Mouse (Mus musculus) MEL (cell line): ENCODE measurements around the gene Fhdc1. TPM values are rescaled to one million over a fixed set of nuclear protein-coding genes. Genes with fewer than 3 reads are reported as not detected.

Source experiments
- DNase-seq: peaks from one replicate; pipeline ENCODE4 v3.0.0; 2011; ENCODE audit warnings: low read depth, low spot score
- H3K27ac ChIP-seq: 2 replicates; pipeline ENCODE4 v1.5.1; 2012; ENCODE audit warnings: low read depth, mild to moderate bottlenecking, control low read depth, low read length, moderate library complexity; ENCODE audit not compliant: control insufficient read depth
- H3K27me3 ChIP-seq, 2 experiments: fragments of 150-350 bp in 1 of 2; sonication (generic) in 1 of 2; 2 replicates each; pipeline ENCODE4 v1.6.1; 2012; ENCODE audit warnings: low read length in 2 of 2, mild to moderate bottlenecking in 2 of 2, improper control_type of control experiment in 1 of 2, moderate library complexity in 1 of 2; ENCODE audit not compliant: insufficient read depth in 2 of 2, control insufficient read depth in 1 of 2
- H3K36me3 ChIP-seq, 2 experiments: 2 replicates each; pipeline ENCODE4 v1.6.1; 2012 to 2014; ENCODE audit warnings: low read length in 2 of 2, improper control_type of control experiment in 1 of 2, inconsistent platforms in 1 of 2, mild to moderate bottlenecking in 1 of 2; ENCODE audit not compliant: insufficient read depth in 2 of 2, control insufficient read depth in 1 of 2
- H3K4me1 ChIP-seq, 2 experiments: fragments of 150-350 bp in 1 of 2; sonication (generic) in 1 of 2; 2 replicates each; pipeline ENCODE4 v1.6.1; 2012; ENCODE audit warnings: low read length in 2 of 2, improper control_type of control experiment in 1 of 2, mild to moderate bottlenecking in 1 of 2; ENCODE audit not compliant: insufficient read depth in 2 of 2, control insufficient read depth in 1 of 2
- H3K4me3 ChIP-seq, 2 experiments: fragments of 150-350 bp in 1 of 2; sonication (generic) in 1 of 2; 2 replicates each; pipeline ENCODE4 v1.5.1; 2012; ENCODE audit warnings: low read depth in 2 of 2, low read length in 2 of 2, mild to moderate bottlenecking in 2 of 2, moderate library complexity in 2 of 2, control low read depth in 1 of 2, improper control_type of control experiment in 1 of 2; ENCODE audit not compliant: control insufficient read depth in 1 of 2, insufficient read depth in 1 of 2
- H3K79me2 ChIP-seq: 2 replicates; pipeline ENCODE4 v1.6.1; 2012; ENCODE audit warnings: mild to moderate bottlenecking, low read length, moderate library complexity; ENCODE audit not compliant: control insufficient read depth, poor library complexity, insufficient read depth
- H3K9ac ChIP-seq: 2 replicates; pipeline ENCODE4 v1.6.1; 2012; ENCODE audit warnings: low read depth, mild to moderate bottlenecking, control low read depth, low read length, moderate library complexity; ENCODE audit not compliant: control insufficient read depth, poor library complexity, severe bottlenecking
- H3K9me3 ChIP-seq: fragments of 150-350 bp; sonication (generic); replicated peaks from 2 replicates; pipeline ENCODE4 v1.6.1; 2012; ENCODE audit warnings: mild to moderate bottlenecking, low read length, improper control_type of control experiment, moderate library complexity; ENCODE audit not compliant: insufficient read depth
- BHLHE40 ChIP-seq: IDR thresholded peaks from 2 replicates; pipeline ENCODE4 v1.6.1; 2012; ENCODE audit warnings: low read depth, mild to moderate bottlenecking, inconsistent platforms, low read length, improper control_type of control experiment, borderline replicate concordance
- CTCF ChIP-seq, 3 experiments: IDR thresholded peaks in 2 of 3; conservative IDR thresholded peaks in 1 of 3; 2 replicates each; pipeline ENCODE4 v1.5.1; 2011 to 2012; ENCODE audit warnings: low read length in 3 of 3, low read depth in 2 of 3, mild to moderate bottlenecking in 2 of 3, improper control_type of control experiment in 1 of 3, inconsistent platforms in 1 of 3, mixed read lengths in 1 of 3, moderate library complexity in 1 of 3; ENCODE audit not compliant: control insufficient read depth in 1 of 3, insufficient read depth in 1 of 3, poor library complexity in 1 of 3, severe bottlenecking in 1 of 3
- ELF1 ChIP-seq: IDR thresholded peaks from 2 replicates; pipeline ENCODE4 v1.6.1; 2014; ENCODE audit warnings: low read depth, mild to moderate bottlenecking, inconsistent platforms, low read length, improper control_type of control experiment, moderate library complexity
- EP300 ChIP-seq, 2 experiments: IDR thresholded peaks; 2 replicates each; pipeline ENCODE4 v1.6.1; 2011; ENCODE audit warnings: improper control_type of control experiment in 2 of 2, low read length in 2 of 2, low read depth in 1 of 2, mild to moderate bottlenecking in 1 of 2
- ETS1 ChIP-seq: IDR thresholded peaks from 2 replicates; pipeline ENCODE4 v1.6.1; 2012; ENCODE audit warnings: low read depth, mild to moderate bottlenecking, inconsistent platforms, low read length, improper control_type of control experiment, moderate library complexity
- GATA1 ChIP-seq: IDR thresholded peaks from 2 replicates; pipeline ENCODE4 v1.6.1; 2011; ENCODE audit warnings: low read depth, low read length, improper control_type of control experiment
- HCFC1 ChIP-seq: IDR thresholded peaks from 2 replicates; pipeline ENCODE4 v1.6.1; 2012; ENCODE audit warnings: low read depth, mild to moderate bottlenecking, inconsistent platforms, low read length, improper control_type of control experiment, moderate library complexity
- JUND ChIP-seq: IDR thresholded peaks from 2 replicates; pipeline ENCODE4 v1.6.1; 2011; ENCODE audit warnings: low read depth, mild to moderate bottlenecking, improper control_type of control experiment, low read length
- KAT2A ChIP-seq: conservative IDR thresholded peaks from 2 replicates; pipeline ENCODE4 v1.6.1; 2012; ENCODE audit warnings: low read depth, low read length, improper control_type of control experiment, inconsistent platforms
- MAFK ChIP-seq: IDR thresholded peaks from 2 replicates; pipeline ENCODE4 v1.6.1; 2011; ENCODE audit warnings: low read depth, mild to moderate bottlenecking, low read length, improper control_type of control experiment, borderline replicate concordance
- MAZ ChIP-seq: IDR thresholded peaks from 2 replicates; pipeline ENCODE4 v1.6.1; 2012; ENCODE audit warnings: low read depth, mild to moderate bottlenecking, inconsistent platforms, low read length, improper control_type of control experiment
- MXI1 ChIP-seq: IDR thresholded peaks from 2 replicates; pipeline ENCODE4 v1.6.1; 2011; ENCODE audit warnings: mild to moderate bottlenecking, low read depth, low read length, improper control_type of control experiment
- MYC ChIP-seq: IDR thresholded peaks from 2 replicates; pipeline ENCODE4 v1.6.1; 2011; ENCODE audit warnings: low read depth, mild to moderate bottlenecking, low read length, improper control_type of control experiment, moderate library complexity
- NRF1 ChIP-seq: IDR thresholded peaks from 2 replicates; pipeline ENCODE4 v1.6.1; 2014; ENCODE audit warnings: low read depth, mild to moderate bottlenecking, inconsistent platforms, low read length, improper control_type of control experiment, moderate library complexity; ENCODE audit not compliant: poor library complexity, insufficient read depth, severe bottlenecking
- RAD21 ChIP-seq: IDR thresholded peaks from 2 replicates; pipeline ENCODE4 v1.6.1; 2011; ENCODE audit warnings: mild to moderate bottlenecking, low read depth, low read length, improper control_type of control experiment
- RCOR1 ChIP-seq: IDR thresholded peaks from 2 replicates; pipeline ENCODE4 v1.6.1; 2012; ENCODE audit warnings: low read depth, mild to moderate bottlenecking, inconsistent platforms, low read length, improper control_type of control experiment
- SIN3A ChIP-seq: IDR thresholded peaks from 2 replicates; pipeline ENCODE4 v1.6.1; 2012; ENCODE audit warnings: low read length, improper control_type of control experiment, inconsistent platforms
- SMC3 ChIP-seq: IDR thresholded peaks from 2 replicates; pipeline ENCODE4 v1.6.1; 2011; ENCODE audit warnings: low read depth, low read length, improper control_type of control experiment
- TAL1 ChIP-seq: IDR thresholded peaks from 2 replicates; pipeline ENCODE4 v1.6.1; 2012; ENCODE audit warnings: mild to moderate bottlenecking, inconsistent platforms, low read length, moderate library complexity, mixed read lengths
- TBP ChIP-seq: IDR thresholded peaks from 2 replicates; pipeline ENCODE4 v1.8.0; 2011; ENCODE audit warnings: low read depth, low read length, improper control_type of control experiment
- TCF12 ChIP-seq: IDR thresholded peaks from 2 replicates; pipeline ENCODE4 v1.6.1; 2014; ENCODE audit warnings: low read depth, mild to moderate bottlenecking, inconsistent platforms, low read length, improper control_type of control experiment, moderate library complexity
- UBTF ChIP-seq: IDR thresholded peaks from 2 replicates; pipeline ENCODE4 v1.6.1; 2012; ENCODE audit warnings: low read depth, mild to moderate bottlenecking, inconsistent platforms, low read length, improper control_type of control experiment, moderate library complexity, borderline replicate concordance; ENCODE audit not compliant: insufficient read depth
- USF1 ChIP-seq: IDR thresholded peaks from 2 replicates; pipeline ENCODE4 v1.6.1; 2014; ENCODE audit warnings: low read depth, mild to moderate bottlenecking, inconsistent platforms, low read length, improper control_type of control experiment, moderate library complexity
- ZMIZ1 ChIP-seq: IDR thresholded peaks from 2 replicates; pipeline ENCODE4 v1.6.1; 2012; ENCODE audit warnings: low read depth, mild to moderate bottlenecking, inconsistent platforms, low read length, improper control_type of control experiment, moderate library complexity
- polyA plus RNA-seq, 2 experiments: library from polyadenylated mRNA; stranded (reverse) in 1 of 2; unstranded in 1 of 2; fragments of >175 nt in 1 of 2; fragments of >200 nt in 1 of 2; gene quantifications; 2 replicates each; pipeline versions ENCODE4 v1.2.1 to v1.2.4; 2012; ENCODE audit warnings: low replicate concordance in 2 of 2, low read depth in 1 of 2; ENCODE audit not compliant: insufficient read length in 2 of 2, insufficient read depth in 1 of 2, missing spikeins in 1 of 2
- total RNA-seq: library from RNA; depleted of rRNA; stranded (reverse); fragments of 300-350 nt; gene quantifications from 2 replicates; pipeline ENCODE4 v1.2.3, GENCODE M21; 2012

The Fhdc1 gene
- total and polyA plus RNA-seq, 3 experiments = 0.54 to 2.0 TPM; not detected in 1

- peaks cover 20 to 56% of the 10 kb centered on the region in 2 experiments for H3K4me1 ChIP-seq
- TF ChIP-seq NRF1 (no peak), USF1 (no peak), RCOR1 (no peak)
- H3K9ac ChIP-seq = no peak overlapping the region
- H3K79me2 ChIP-seq = no peaks in the 10 kb centered on the region
- H3K27ac ChIP-seq = no peak overlapping the region
- no peaks in the 10 kb centered on the region for H3K27me3 ChIP-seq
- DNase-seq = no peak
- H3K36me3 ChIP-seq = peaks cover 0 to 53% of the 10 kb centered on the region in 2 experiments; a peak in 2 of 4 replicates
- no peaks in the 10 kb centered on the region for H3K9me3 ChIP-seq
- no peak overlapping the region for H3K4me3 ChIP-seq
Measured at GRCm38 (mm10) chr3:84472955-84473354, 7.3 kb downstream of the Fhdc1 start.

DNA sequence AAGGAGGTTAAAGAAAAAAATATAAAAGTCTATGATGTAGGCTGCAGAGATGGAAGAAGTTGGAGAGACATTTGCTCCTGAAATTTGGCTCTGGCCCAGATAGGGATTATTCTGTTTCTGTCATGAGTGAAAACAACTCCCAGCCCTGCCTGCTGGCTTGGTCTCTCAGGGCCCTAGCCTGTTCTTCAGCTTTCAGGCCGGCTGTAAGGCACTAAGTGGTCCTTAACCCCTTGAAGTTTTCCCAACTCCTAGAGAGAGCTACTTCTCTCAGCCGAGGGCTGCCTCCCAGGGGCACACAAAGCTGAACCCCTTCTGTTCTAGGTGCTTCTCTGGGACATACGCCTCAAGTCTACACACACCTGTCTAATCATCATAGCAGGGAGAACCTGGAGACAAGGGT is 7.7 kb downstream of the Fhdc1 start:
- Histone ChIP-seq H3K79me2 (no peaks in the 10 kb centered on the region), H3K4me1 (peaks cover 20 to 57% of the 10 kb centered on the region in 2 experiments), H3K27me3 (no peaks in the 10 kb centered on the region), H3K36me3 (peaks cover 0 to 54% of the 10 kb centered on the region in 2 experiments; a peak in 2 of 4 replicates), H3K27ac (no peak overlapping the region), H3K9ac (no peak overlapping the region), H3K9me3 (no peaks in the 10 kb centered on the region), H3K4me3 (no peak overlapping the region)
- no peak for DNase-seq
- TF ChIP-seq MYC (no peak), ELF1 (no peak), EP300 (IDR thresholded peaks at IDR 0.05; ENCODE audit: low read depth in 1 of 2, low read length in 2 of 2) (no peak), SIN3A (no peak), GATA1 (no peak), MXI1 (no peak), SMC3 (no peak), KAT2A (no peak), JUND (no peak), UBTF (no peak), MAZ (no peak), RCOR1 (no peak), HCFC1 (no peak), ZMIZ1 (no peak)

DNA sequence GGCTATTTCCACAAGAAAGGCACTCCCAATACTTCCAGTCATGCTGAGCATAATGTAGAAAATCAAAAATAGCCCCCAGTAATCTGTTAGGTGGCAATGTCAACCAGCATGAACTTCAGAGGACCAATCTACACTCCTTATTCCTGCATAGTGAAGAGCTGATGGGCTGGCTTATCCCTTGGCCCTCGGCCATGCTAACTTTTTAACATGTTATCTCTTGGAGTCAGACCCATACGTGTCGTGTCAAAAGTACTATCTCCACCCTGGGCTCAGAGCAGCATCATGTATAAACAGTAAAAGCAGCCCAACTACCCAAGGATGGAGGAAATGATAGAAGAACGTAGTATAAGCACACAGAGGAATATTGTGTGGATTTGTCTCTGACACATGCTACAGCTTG is 9.1 kb downstream of the Fhdc1 start:
- no peaks in the 10 kb centered on the region for H3K27me3 ChIP-seq
- H3K36me3 ChIP-seq = peaks cover 0 to 56% of the 10 kb centered on the region in 2 experiments; a peak in 2 of 4 replicates

More for the DNA sequence above, 9.1 kb downstream of the Fhdc1 start:
- H3K4me1 ChIP-seq = peaks cover 23 to 63% of the 10 kb centered on the region in 2 experiments
- no peak overlapping the region for H3K9ac ChIP-seq
- peak; percentile 96 for TF ChIP-seq TCF12
- TF ChIP-seq RCOR1 = peak; percentile 79; the same call in 1 of the 2 replicates
- TF ChIP-seq ETS1 = peak; percentile 94
- TF ChIP-seq RAD21 = no peak
- TF ChIP-seq BHLHE40 = peak; percentile 73; the same call in 1 of the 2 replicates
- TF ChIP-seq MXI1 = peak; percentile 45; the same call in 1 of the 2 replicates
- TF ChIP-seq TBP = peak; percentile 55; the same call in 1 of the 2 replicates
- TF ChIP-seq SIN3A = peak; percentile 79
- no peak for TF ChIP-seq CTCF (IDR thresholded peaks at IDR 0.05 in 2 of 3, conservative IDR thresholded peaks at IDR 0.05 in 1 of 3; ENCODE audit: control insufficient read depth in 1 of 3, insufficient read depth in 1 of 3, low read depth in 2 of 3, low read length in 3 of 3, poor library complexity in 1 of 3, severe bottlenecking in 1 of 3)
- peak; percentile 94 for TF ChIP-seq TAL1
- peak; percentile 95 for TF ChIP-seq EP300 (IDR thresholded peaks at IDR 0.05; ENCODE audit: low read depth in 1 of 2, low read length in 2 of 2)
- peak; percentile 45; the same call in 1 of the 2 replicates for TF ChIP-seq MAFK
- peak; percentile 97 for TF ChIP-seq GATA1
- TF ChIP-seq NRF1 = no peak
- DNase-seq = peak; percentile 93
- no peaks in the 10 kb centered on the region for H3K79me2 ChIP-seq
- peak overlapping the region in 1 of 2 experiments; percentile 3; a peak in 1 of 4 replicates for H3K4me3 ChIP-seq
- H3K27ac ChIP-seq = peak overlapping the region; percentile 54
- no peaks in the 10 kb centered on the region for H3K9me3 ChIP-seq
